Mouse (Mus musculus) heart, embryonic 13.5 days (tissue): Measurements from ENCODE around the gene Bco1. TPM values are rescaled to one million over a fixed set of nuclear protein-coding genes. Genes with fewer than 3 reads are reported as not detected.

Experiments
- ATAC-seq: fragments of 200-750 bp; cut with Nextera tagmentation; 2 replicates; pipeline ENCODE4 v1.8.0; 2017; ENCODE audit warnings: moderate TSS enrichment; ENCODE audit not compliant: insufficient number of reproducible peaks, low FRiP score, low TSS enrichment; ENCODE audit errors: extremely low read depth
- H3K27ac ChIP-seq: fragments of 300-500 bp; sonication (generic); replicated peaks from 2 replicates; pipeline ENCODE4 v1.5.1; 2015; ENCODE audit warnings: moderate library complexity, mild to moderate bottlenecking, inconsistent platforms
- H3K27me3 ChIP-seq: fragments of 300-500 bp; sonication (generic); replicated peaks from 2 replicates; pipeline ENCODE4 v1.6.1; 2015; ENCODE audit warnings: mild to moderate bottlenecking, inconsistent platforms
- H3K36me3 ChIP-seq: fragments of 300-500 bp; sonication (generic); 2 replicates; pipeline ENCODE4 v1.6.1; 2015; ENCODE audit warnings: mild to moderate bottlenecking, inconsistent platforms
- H3K4me1 ChIP-seq: fragments of 300-500 bp; sonication (generic); 2 replicates; pipeline ENCODE4 v1.6.1; 2015; ENCODE audit warnings: inconsistent platforms
- H3K4me2 ChIP-seq: fragments of 300-500 bp; sonication (generic); 2 replicates; pipeline ENCODE4 v1.6.1; 2015; ENCODE audit warnings: inconsistent platforms, mild to moderate bottlenecking, moderate library complexity
- H3K4me3 ChIP-seq: fragments of 300-500 bp; sonication (generic); 2 replicates; pipeline ENCODE4 v1.5.1; 2015; ENCODE audit warnings: moderate library complexity, mild to moderate bottlenecking, inconsistent platforms
- H3K9ac ChIP-seq: fragments of 300-500 bp; sonication (generic); 2 replicates; pipeline ENCODE4 v1.6.1; 2015; ENCODE audit warnings: inconsistent platforms, mild to moderate bottlenecking, moderate library complexity
- H3K9me3 ChIP-seq: fragments of 300-500 bp; sonication (generic); 2 replicates; pipeline ENCODE4 v1.6.1; 2016; ENCODE audit warnings: inconsistent platforms
- WGBS: fragments of 180-500 bp; shearing (Covaris S2); methylation state at CpG from one replicate; pipeline ENCODE4 v1.1.7; 2015; ENCODE audit warnings: mixed read lengths; 5-methylcytosine and 5-hydroxymethylcytosine counted together
- polyA plus RNA-seq: library from polyadenylated mRNA; unstranded; fragments of >200 nt; fragmentation: Nextera tagmentation; extraction: Ambion mirVana; gene quantifications from 2 replicates; pipeline ENCODE4 v1.2.1, GENCODE M21; 2015

The Bco1 gene
- polyA plus RNA-seq, 1 experiment from 2014 or later, result 0.31 TPM

DNA sequence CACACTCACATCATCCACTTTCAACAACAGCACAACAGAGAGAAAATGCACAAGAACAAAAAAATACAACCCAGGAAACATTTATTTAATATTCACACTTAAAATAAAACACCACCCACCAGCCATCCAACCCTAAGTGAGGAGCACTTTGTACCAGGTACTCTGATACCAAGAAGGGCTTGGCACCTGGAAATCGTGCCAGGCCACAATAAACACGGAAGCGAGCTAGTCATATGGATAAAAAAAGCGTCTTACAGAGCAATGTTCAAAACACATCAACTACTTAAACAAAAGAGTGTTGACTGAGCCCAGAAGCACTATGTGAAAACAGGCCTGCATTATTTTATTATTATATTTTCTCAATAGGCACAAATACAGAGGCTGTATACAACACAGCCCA is 60.5 kb downstream of the Bco1 start:
- no peak for ATAC-seq
- 87% methylated on average over 4 of the region's 4 CpGs for WGBS
- no peak overlapping the region for H3K27ac ChIP-seq
- no peak overlapping the region for H3K9ac ChIP-seq
- no peaks in the 10 kb centered on the region for H3K36me3 ChIP-seq
- H3K4me3 ChIP-seq, result 0 out of 2 replicates have a peak overlapping the region, but pooled peaks have one; percentile 95
- no peaks in the 10 kb centered on the region for H3K27me3 ChIP-seq
- peak overlapping the region; percentile 87; the same call in 1 of the 2 replicates for H3K4me2 ChIP-seq
- H3K9me3 ChIP-seq, result no peaks in the 10 kb centered on the region
- H3K4me1 ChIP-seq, result peaks cover 29% of the 10 kb centered on the region

- Histone ChIP-seq H3K4me3 (peak overlapping the region; percentile 95), H3K36me3 (no peaks in the 10 kb centered on the region), H3K27me3 (no peaks in the 10 kb centered on the region), H3K9ac (peak overlapping the region; percentile 84), H3K27ac (peak overlapping the region; percentile 58), H3K9me3 (no peaks in the 10 kb centered on the region), H3K4me2 (peak overlapping the region; percentile 87), H3K4me1 (peaks cover 29% of the 10 kb centered on the region)
- ATAC-seq, result no peak
- 9% methylated on average over 33 of the region's 33 CpGs for WGBS
Measured at GRCm38 (mm10) chr8:117156866-117157768, 61.5 kb downstream of the Bco1 start.

DNA sequence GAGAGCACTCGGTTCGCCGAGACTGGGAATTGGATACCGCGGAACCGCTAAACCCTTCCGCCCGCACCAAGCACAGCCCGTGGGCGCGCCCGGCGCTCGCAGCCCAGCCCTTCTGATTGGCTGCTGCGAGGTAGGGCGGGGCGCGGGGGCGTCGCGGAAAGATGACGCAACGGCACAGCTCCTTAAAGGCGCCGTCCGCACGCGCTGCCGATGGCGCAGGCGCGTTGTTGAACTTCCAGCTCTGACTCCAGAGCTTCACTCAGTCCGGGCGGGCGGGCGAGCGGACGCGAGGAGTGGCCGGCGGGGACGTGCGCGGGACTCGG is 62.1 kb downstream of the Bco1 start:
- peak overlapping the region; percentile 97 for H3K9ac ChIP-seq
- H3K4me3 ChIP-seq, result peak overlapping the region; percentile 95
- peak; percentile 93 for ATAC-seq
- no peaks in the 10 kb centered on the region for H3K27me3 ChIP-seq
- H3K4me1 ChIP-seq, result peaks cover 29% of the 10 kb centered on the region
- no peaks in the 10 kb centered on the region for H3K36me3 ChIP-seq
- WGBS, result under 1% methylated on average over 45 of the region's 45 CpGs
- peak overlapping the region; percentile 73 for H3K27ac ChIP-seq
- no peaks in the 10 kb centered on the region for H3K9me3 ChIP-seq
- peak overlapping the region; percentile 95 for H3K4me2 ChIP-seq

DNA sequence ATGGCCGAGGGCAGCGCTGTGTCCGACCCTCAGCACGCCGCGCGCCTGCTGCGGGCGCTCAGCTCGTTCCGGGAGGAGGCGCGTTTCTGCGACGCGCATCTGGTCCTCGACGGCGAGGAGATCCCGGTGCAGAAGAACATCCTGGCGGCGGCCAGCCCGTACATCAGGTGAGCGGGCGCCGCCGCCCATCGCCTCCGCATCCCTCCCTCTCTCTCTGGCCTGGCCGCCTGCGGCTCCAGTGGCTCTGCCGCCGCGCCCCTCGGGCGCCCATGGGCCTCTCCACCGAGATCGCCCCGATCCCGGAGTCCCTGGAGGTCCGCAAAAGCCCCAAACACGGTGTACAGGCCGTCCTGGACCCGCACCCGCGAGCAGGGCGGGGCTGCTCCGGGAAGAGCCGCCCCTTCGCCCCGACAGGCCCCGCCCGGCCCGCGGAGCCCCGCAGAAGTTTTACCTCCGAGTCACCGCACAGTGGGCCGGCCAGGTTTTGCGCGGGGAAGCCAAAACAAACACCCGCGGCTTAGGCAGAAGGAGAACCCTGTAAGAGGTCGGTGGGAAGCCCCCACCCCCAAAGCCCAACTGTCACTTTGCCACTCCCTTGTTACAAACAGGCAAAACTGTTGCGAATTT is 62.6 kb downstream of the Bco1 start, which contains the start of gene Gan:
Gene Gan, plus strand, starts transcription at position 1 of the 627 bp plus-strand sequence.
- ATAC-seq, result peak; percentile 65

DNA sequence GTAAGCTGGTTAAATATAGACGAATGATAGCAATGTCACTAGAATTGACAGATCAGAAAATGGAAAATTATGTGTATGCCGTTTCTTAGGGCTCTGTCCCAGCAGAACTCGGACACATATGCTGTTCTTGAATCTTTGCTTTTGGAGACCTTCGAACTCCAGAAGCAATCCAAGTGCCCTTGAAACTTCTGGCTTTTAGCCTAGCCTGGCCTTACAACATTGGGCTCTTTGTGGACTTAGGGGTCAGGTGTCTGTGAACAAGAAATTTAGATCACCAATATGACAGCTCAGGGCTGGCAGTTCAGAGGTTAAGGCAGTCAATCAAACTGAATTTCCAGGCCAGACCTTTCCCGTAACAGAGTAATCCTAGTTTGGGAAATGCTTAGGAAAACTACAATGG is 63.4 kb downstream of the Bco1 start:
- H3K36me3 ChIP-seq, result no peaks in the 10 kb centered on the region
- peak overlapping the region; percentile 95 for H3K4me3 ChIP-seq
- H3K27ac ChIP-seq, result no peak overlapping the region
- 65% methylated on average over 5 of the region's 5 CpGs for WGBS
- no peak for ATAC-seq
- no peaks in the 10 kb centered on the region for H3K27me3 ChIP-seq
- H3K9me3 ChIP-seq, result no peaks in the 10 kb centered on the region
- H3K9ac ChIP-seq, result peak overlapping the region; percentile 97
- peak overlapping the region; percentile 95 for H3K4me2 ChIP-seq
- H3K4me1 ChIP-seq, result peaks cover 29% of the 10 kb centered on the region

More for the DNA sequence above, 62.6 kb downstream of the Bco1 start, which contains the start of gene Gan:
- peaks cover 29% of the 10 kb centered on the region for H3K4me1 ChIP-seq
- under 1% methylated on average over 62 of the region's 65 CpGs for WGBS
- H3K27ac ChIP-seq, result peak within 1 kb of the TSS; percentile 73
- peak within 1 kb of the TSS; percentile 97 for H3K9ac ChIP-seq
- no peaks in the 10 kb centered on the region for H3K9me3 ChIP-seq
- H3K27me3 ChIP-seq, result no peaks in the 10 kb centered on the region
- H3K4me3 ChIP-seq, result peak within 1 kb of the TSS; percentile 95
- no peaks in the 10 kb centered on the region for H3K36me3 ChIP-seq
- peak within 1 kb of the TSS; percentile 95 for H3K4me2 ChIP-seq

GRCm38 (mm10) chr8:117164912-117165311 is 69.3 kb downstream of the Bco1 start:
- Histone ChIP-seq H3K4me1 (peaks cover 35% of the 10 kb centered on the region), H3K27ac (no peak overlapping the region), H3K9ac (no peak overlapping the region), H3K27me3 (no peaks in the 10 kb centered on the region), H3K4me2 (no peak overlapping the region), H3K9me3 (no peaks in the 10 kb centered on the region), H3K36me3 (no peaks in the 10 kb centered on the region), H3K4me3 (no peak overlapping the region)
- WGBS, result 85% methylated on average over 4 of the region's 4 CpGs
- ATAC-seq, result no peak

DNA sequence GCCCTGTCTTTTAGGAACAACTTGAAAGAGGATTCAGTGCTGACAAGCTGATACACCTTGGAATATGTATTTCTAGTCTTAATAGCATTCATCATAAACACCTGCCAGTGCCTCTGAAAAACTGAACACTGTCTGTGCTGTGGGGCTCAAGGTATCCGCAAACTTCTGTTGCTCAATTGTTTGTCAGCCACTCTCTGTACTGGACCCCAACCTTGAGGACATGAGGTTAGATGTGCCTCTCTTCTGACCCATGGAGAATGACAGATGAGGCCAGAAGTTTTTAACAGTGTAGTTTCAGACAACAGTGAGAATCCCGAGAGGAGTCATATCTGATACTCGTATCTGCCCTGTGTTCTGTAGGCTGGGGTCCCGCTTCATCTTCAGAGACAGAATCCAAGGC is 69.9 kb downstream of the Bco1 start:
- ATAC-seq, result no peak
- WGBS, result 90% methylated on average over 4 of the region's 4 CpGs
- no peak overlapping the region for H3K4me2 ChIP-seq
- no peaks in the 10 kb centered on the region for H3K27me3 ChIP-seq
- H3K4me3 ChIP-seq, result no peak overlapping the region
- H3K4me1 ChIP-seq, result peaks cover 36% of the 10 kb centered on the region
- H3K36me3 ChIP-seq, result no peaks in the 10 kb centered on the region
- H3K27ac ChIP-seq, result no peak overlapping the region
- H3K9me3 ChIP-seq, result no peaks in the 10 kb centered on the region
- H3K9ac ChIP-seq, result no peak overlapping the region

DNA sequence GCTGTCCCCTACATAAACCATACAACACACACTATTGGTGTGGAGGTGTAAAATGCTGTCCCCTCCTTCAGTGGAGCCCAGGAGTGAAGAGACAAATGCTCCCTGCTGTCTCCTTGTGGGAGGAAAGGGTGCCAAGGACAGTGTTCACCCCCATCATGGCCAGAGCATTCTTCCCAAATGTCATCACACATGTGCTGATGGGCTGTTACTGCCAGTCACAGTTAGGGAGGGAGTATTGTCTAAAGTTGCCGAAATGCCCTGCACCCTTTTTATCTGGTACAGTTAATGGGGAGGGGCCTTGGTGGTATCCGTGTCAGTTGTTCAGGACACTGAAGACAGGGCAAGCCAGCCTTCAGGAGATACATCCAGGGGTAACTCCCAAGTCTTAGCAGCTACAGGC is 70.9 kb downstream of the Bco1 start:
- H3K27ac ChIP-seq, result no peak overlapping the region
- no peak for ATAC-seq

DNA sequence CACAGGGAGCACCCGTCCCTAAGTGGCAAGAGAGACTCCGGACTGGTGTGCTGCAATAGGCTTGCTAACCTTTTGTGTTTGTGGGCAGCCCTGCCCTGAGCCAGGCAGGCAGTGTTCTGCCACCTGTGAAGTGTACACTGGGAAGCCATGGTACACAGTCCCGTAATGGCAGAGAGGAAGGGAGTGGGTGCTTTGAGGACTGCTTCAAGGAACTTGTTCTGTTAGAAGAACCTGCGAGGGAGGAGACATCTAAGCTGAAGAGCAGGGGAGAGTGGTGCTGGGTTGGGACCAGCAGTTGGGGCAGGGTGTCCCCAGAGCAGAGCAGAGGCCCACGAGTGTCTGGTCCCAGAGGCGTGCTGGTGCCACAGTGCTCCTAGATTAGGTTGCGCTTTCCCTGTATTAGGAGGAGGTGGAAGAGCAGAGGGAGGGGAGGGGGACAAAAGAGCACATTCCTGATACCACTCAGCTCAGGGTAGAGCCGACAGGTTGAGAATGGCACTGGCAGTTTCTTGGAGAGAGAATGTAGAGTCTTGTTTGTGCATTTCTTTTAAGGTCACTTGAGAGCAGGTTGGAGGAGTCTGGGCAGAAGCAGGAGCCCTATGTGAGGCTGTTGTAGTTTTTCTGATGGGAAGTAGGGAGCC is 71.7 kb downstream of the Bco1 start:
- H3K9ac ChIP-seq, result 0 out of 2 replicates have a peak overlapping the region, but pooled peaks have one; percentile 19
- H3K4me1 ChIP-seq, result peaks cover 36% of the 10 kb centered on the region
- H3K4me3 ChIP-seq, result no peak overlapping the region
- H3K27me3 ChIP-seq, result no peaks in the 10 kb centered on the region
- H3K36me3 ChIP-seq, result no peaks in the 10 kb centered on the region
- H3K9me3 ChIP-seq, result no peaks in the 10 kb centered on the region
- ATAC-seq, result no peak
- no peak overlapping the region for H3K4me2 ChIP-seq
- 63% methylated on average over 8 of the region's 8 CpGs for WGBS
- no peak overlapping the region for H3K27ac ChIP-seq

More for the DNA sequence above, 70.9 kb downstream of the Bco1 start:
- no peaks in the 10 kb centered on the region for H3K27me3 ChIP-seq
- H3K4me3 ChIP-seq, result no peak overlapping the region
- WGBS, result 82% methylated on average over 2 of the region's 2 CpGs
- H3K9me3 ChIP-seq, result no peaks in the 10 kb centered on the region
- peaks cover 36% of the 10 kb centered on the region for H3K4me1 ChIP-seq
- no peaks in the 10 kb centered on the region for H3K36me3 ChIP-seq
- no peak overlapping the region for H3K9ac ChIP-seq
- H3K4me2 ChIP-seq, result no peak overlapping the region

GRCm38 (mm10) chr8:117168378-117168777 is 72.7 kb downstream of the Bco1 start:
- no peak overlapping the region for H3K9ac ChIP-seq
- H3K4me1 ChIP-seq, result peaks cover 43% of the 10 kb centered on the region
- no peaks in the 10 kb centered on the region for H3K27me3 ChIP-seq
- no peaks in the 10 kb centered on the region for H3K9me3 ChIP-seq
- no peak overlapping the region for H3K4me2 ChIP-seq
- no peak overlapping the region for H3K4me3 ChIP-seq
- 64% methylated on average over 9 of the region's 9 CpGs for WGBS
- no peak for ATAC-seq
- no peaks in the 10 kb centered on the region for H3K36me3 ChIP-seq
- no peak overlapping the region for H3K27ac ChIP-seq

GRCm38 (mm10) chr8:117171826-117172225 is 76.2 kb downstream of the Bco1 start:
- ATAC-seq, result no peak
- H3K27ac ChIP-seq, result no peak overlapping the region

More at GRCm38 (mm10) chr8:117171826-117172225, 76.2 kb downstream of the Bco1 start:
- Histone ChIP-seq H3K4me3 (no peak overlapping the region), H3K27me3 (no peaks in the 10 kb centered on the region), H3K36me3 (peaks cover 9% of the 10 kb centered on the region; the same call in 1 of the 2 replicates), H3K9ac (no peak overlapping the region), H3K9me3 (no peaks in the 10 kb centered on the region), H3K4me1 (peaks cover 41% of the 10 kb centered on the region), H3K4me2 (no peak overlapping the region)
- WGBS, result 72% methylated on average over 3 of the region's 3 CpGs
